Mouse (Mus musculus) heart, embryonic 13.5 days (tissue): ENCODE results near the gene Olfr711. TPM values are rescaled to one million over a fixed set of nuclear protein-coding genes. Genes with fewer than 3 reads are reported as not detected.

ENCODE experiments used
- polyA plus RNA-seq: library from polyadenylated mRNA; unstranded; fragments of >200 nt; fragmentation: Nextera tagmentation; extraction: Ambion mirVana; gene quantifications from 2 replicates; pipeline ENCODE4 v1.2.1, GENCODE M21; 2015

Gene Olfr711
- polyA plus RNA-seq, 1 experiment from 2014 or later, result not detected

Other genes with a start within 250 kb of the Olfr711 start
- gene Olfr697, start 233.0 kb downstream of the Olfr711 start, polyA plus RNA-seq, result not detected in 2 replicates
- gene Olfr698, start 220.1 kb downstream of the Olfr711 start, polyA plus RNA-seq, result not detected in 2 replicates
- not detected in 2 replicates for gene Olfr699, start 182.3 kb downstream of the Olfr711 start, polyA plus RNA-seq
- not detected in 2 replicates for gene Olfr700, start 166.6 kb downstream of the Olfr711 start, polyA plus RNA-seq
- gene Olfr701, start 161.3 kb downstream of the Olfr711 start, polyA plus RNA-seq, result not detected in 2 replicates
- gene Olfr702, start 141.6 kb downstream of the Olfr711 start, polyA plus RNA-seq, result not detected in 2 replicates
- gene Olfr703, start 132.1 kb downstream of the Olfr711 start, polyA plus RNA-seq, result not detected in 2 replicates
- gene Olfr704, start 112.3 kb downstream of the Olfr711 start, polyA plus RNA-seq, result not detected in 2 replicates
- not detected in 2 replicates for gene Olfr705, start 98.6 kb downstream of the Olfr711 start, polyA plus RNA-seq
- not detected in 2 replicates for gene Olfr706, start 87.3 kb downstream of the Olfr711 start, polyA plus RNA-seq
- gene Olfr707, start 74.2 kb downstream of the Olfr711 start, polyA plus RNA-seq, result not detected in 2 replicates
- not detected in 2 replicates for gene Olfr1532-ps1, start 67.5 kb downstream of the Olfr711 start, polyA plus RNA-seq
- gene Olfr709-ps1, start 43.2 kb downstream of the Olfr711 start, polyA plus RNA-seq, result not detected in 2 replicates
- not detected in 2 replicates for gene Olfr710, start 27.1 kb downstream of the Olfr711 start, polyA plus RNA-seq
- gene Olfr6, start 11.5 kb downstream of the Olfr711 start, polyA plus RNA-seq, result not detected in 2 replicates
- gene Olfr2, start 30.6 kb upstream of the Olfr711 start, polyA plus RNA-seq, result not detected in 2 replicates
- not detected in 2 replicates for gene Olfr713, start 55.7 kb upstream of the Olfr711 start, polyA plus RNA-seq
- gene Olfr714, start 95.5 kb upstream of the Olfr711 start, polyA plus RNA-seq, result not detected in 2 replicates
- gene Olfr17, start 117.8 kb upstream of the Olfr711 start, polyA plus RNA-seq, result not detected in 2 replicates
- gene Olfr715b, start 134.9 kb upstream of the Olfr711 start, polyA plus RNA-seq, result not detected in 2 replicates
- not detected in 2 replicates for gene Olfr715, start 155.6 kb upstream of the Olfr711 start, polyA plus RNA-seq
- gene Olfr716, start 162.9 kb upstream of the Olfr711 start, polyA plus RNA-seq, result not detected in 2 replicates
- gene Nlrp14, start 191.5 kb upstream of the Olfr711 start, polyA plus RNA-seq, result not detected in 2 replicates
- gene Rbmxl2, start 234.0 kb upstream of the Olfr711 start, polyA plus RNA-seq, result not detected in 2 replicates